Mouse (Mus musculus) G1E (cell line): ENCODE measurements around the gene Fbxo22.

ENCODE experiments used
- CTCF ChIP-seq: IDR thresholded peaks from 2 replicates; pipeline ENCODE4 v1.5.1; 2012; ENCODE audit warnings: low read depth, low read length, inconsistent platforms, mixed read lengths
- GATA2 ChIP-seq: IDR thresholded peaks from 2 replicates; pipeline ENCODE4 v1.6.1; 2012; ENCODE audit warnings: low read depth, low read length, inconsistent platforms, borderline replicate concordance

DNA sequence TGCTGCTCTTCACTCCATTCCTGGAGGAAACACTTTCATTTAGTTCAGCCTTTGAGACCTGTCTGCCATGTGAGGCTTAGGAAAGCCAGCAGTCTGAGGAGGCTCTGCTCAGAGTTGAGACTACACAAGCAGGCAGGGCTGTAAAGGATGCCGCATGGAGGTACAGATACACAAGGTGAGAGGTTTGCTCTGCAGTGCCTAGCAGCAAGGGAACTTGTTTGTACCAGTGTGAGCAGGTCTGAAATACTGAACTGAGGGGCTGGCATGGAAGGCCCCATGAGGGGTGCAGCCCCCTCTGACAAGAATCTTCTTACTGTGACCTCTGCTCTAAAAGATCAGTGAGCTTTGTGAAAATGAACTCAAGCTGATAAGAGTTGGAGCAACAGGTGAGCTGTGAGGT lies 4.7 kb downstream of the Fbxo22 start:
- TF ChIP-seq CTCF: no peak
- TF ChIP-seq GATA2: no peak
